Mouse (Mus musculus) neural tube, embryonic 14.5 days (tissue): ENCODE data around the gene Hist1h2bf. TPM values are rescaled to one million over a fixed set of nuclear protein-coding genes. Genes with fewer than 3 reads are reported as not detected.

Experiments used
- ATAC-seq: fragments of 200-750 bp; cut with Nextera tagmentation; 2 replicates; pipeline ENCODE4 v1.8.0; 2017; ENCODE audit warnings: low read depth, mild to moderate bottlenecking, moderate TSS enrichment, moderate library complexity
- H3K27ac ChIP-seq: fragments of 300-500 bp; sonication (generic); 2 replicates; pipeline ENCODE4 v1.5.1; 2014; ENCODE audit warnings: low read depth, mild to moderate bottlenecking, control low read depth, low read length, moderate library complexity, mixed read lengths
- H3K27me3 ChIP-seq: fragments of 300-500 bp; sonication (generic); 2 replicates; pipeline ENCODE4 v1.6.1; 2014; ENCODE audit warnings: low read length; ENCODE audit not compliant: control insufficient read depth, insufficient read depth
- H3K36me3 ChIP-seq: fragments of 300-500 bp; sonication (generic); 2 replicates; pipeline ENCODE4 v1.6.1; 2014; ENCODE audit warnings: low read length, mixed read lengths; ENCODE audit not compliant: control insufficient read depth, insufficient read depth
- H3K4me1 ChIP-seq: fragments of 300-500 bp; sonication (generic); 2 replicates; pipeline ENCODE4 v1.6.1; 2014; ENCODE audit warnings: low read length; ENCODE audit not compliant: control insufficient read depth, insufficient read depth
- H3K4me2 ChIP-seq: fragments of 300-500 bp; sonication (generic); 2 replicates; pipeline ENCODE4 v1.6.1; 2014; ENCODE audit warnings: mild to moderate bottlenecking, low read depth, low read length, control low read depth
- H3K4me3 ChIP-seq: fragments of 300-500 bp; sonication (generic); 2 replicates; pipeline ENCODE4 v1.5.1; 2014; ENCODE audit warnings: low read depth, low read length, control low read depth, mixed read lengths
- H3K9ac ChIP-seq: fragments of 300-500 bp; sonication (generic); replicated peaks from 2 replicates; pipeline ENCODE4 v1.6.1; 2014; ENCODE audit warnings: low read depth, mild to moderate bottlenecking, control low read depth, low read length, mixed read lengths
- H3K9me3 ChIP-seq: fragments of 300-500 bp; sonication (generic); 2 replicates; pipeline ENCODE4 v1.6.1; 2016; ENCODE audit warnings: low read length; ENCODE audit not compliant: control insufficient read depth
- WGBS: fragments of 180-500 bp; shearing (Covaris S2); extraction: QIAGEN DNeasy Blood & Tissue Kit; methylation state at CpG from one replicate; pipeline ENCODE4 v1.1.7; 2014; 5-methylcytosine and 5-hydroxymethylcytosine counted together
- polyA plus RNA-seq: library from polyadenylated mRNA; unstranded; fragments of >200 nt; fragmentation: Nextera tagmentation; extraction: Ambion mirVana; gene quantifications from 2 replicates; pipeline ENCODE4 v1.2.1, GENCODE M21; 2014

Gene Hist1h2bf
- polyA plus RNA-seq, 1 experiment from 2014 or later: not detected

- Histone ChIP-seq H3K36me3 (no peaks in the 10 kb centered on the region), H3K27ac (no peak overlapping the region)
- no peak for ATAC-seq
These were observed 35.8 kb upstream of the Hist1h2bf start for GRCm38 (mm10) chr13:23609844-23610243.

GRCm38 (mm10) chr13:23609209-23609608 lies 35.2 kb upstream of the Hist1h2bf start:
- Histone ChIP-seq H3K4me3 (no peak overlapping the region), H3K4me1 (no peaks in the 10 kb centered on the region), H3K27ac (no peak overlapping the region), H3K9me3 (no peaks in the 10 kb centered on the region), H3K9ac (no peak overlapping the region), H3K36me3 (no peaks in the 10 kb centered on the region), H3K4me2 (no peak overlapping the region), H3K27me3 (no peaks in the 10 kb centered on the region)
- 90% methylated on average over 4 of the region's 4 CpGs for WGBS
- ATAC-seq: no peak

More at GRCm38 (mm10) chr13:23609844-23610243, 35.8 kb upstream of the Hist1h2bf start:
- Histone ChIP-seq H3K4me2 (no peak overlapping the region), H3K9me3 (no peaks in the 10 kb centered on the region), H3K27me3 (no peaks in the 10 kb centered on the region), H3K9ac (no peak overlapping the region), H3K4me3 (no peak overlapping the region), H3K4me1 (no peaks in the 10 kb centered on the region)

- no peak for ATAC-seq
- Histone ChIP-seq H3K27ac (no peak overlapping the region), H3K4me1 (no peaks in the 10 kb centered on the region), H3K9me3 (no peaks in the 10 kb centered on the region), H3K36me3 (no peaks in the 10 kb centered on the region), H3K4me2 (no peak overlapping the region), H3K9ac (no peak overlapping the region), H3K4me3 (no peak overlapping the region), H3K27me3 (no peaks in the 10 kb centered on the region)
- WGBS: 92% methylated on average over 3 of the region's 3 CpGs
These were observed 31.1 kb upstream of the Hist1h2bf start for GRCm38 (mm10) chr13:23605052-23605451.

- Histone ChIP-seq H3K27me3 (no peaks in the 10 kb centered on the region), H3K9ac (no peak overlapping the region), H3K9me3 (no peaks in the 10 kb centered on the region), H3K4me1 (no peaks in the 10 kb centered on the region), H3K4me3 (no peak overlapping the region), H3K27ac (no peak overlapping the region), H3K4me2 (no peak overlapping the region), H3K36me3 (no peaks in the 10 kb centered on the region)
- 98% methylated on average over 3 of the region's 3 CpGs for WGBS
- ATAC-seq: no peak
These were observed 30.5 kb upstream of the Hist1h2bf start for GRCm38 (mm10) chr13:23604452-23604851.

- Histone ChIP-seq H3K4me3 (no peak overlapping the region), H3K36me3 (no peaks in the 10 kb centered on the region), H3K27me3 (no peaks in the 10 kb centered on the region), H3K27ac (no peak overlapping the region), H3K9me3 (no peaks in the 10 kb centered on the region), H3K4me2 (no peak overlapping the region), H3K4me1 (no peaks in the 10 kb centered on the region), H3K9ac (no peak overlapping the region)
- no peak for ATAC-seq
- 88% methylated on average over 7 of the region's 7 CpGs for WGBS
These were observed 29.2 kb upstream of the Hist1h2bf start for GRCm38 (mm10) chr13:23603182-23603699.

GRCm38 (mm10) chr13:23597957-23598356 lies 24.0 kb upstream of the Hist1h2bf start:
- no peaks in the 10 kb centered on the region for H3K4me1 ChIP-seq
- 10% methylated on average over 9 of the region's 9 CpGs for WGBS
- H3K27ac ChIP-seq: no peak overlapping the region
- ATAC-seq: peak; percentile 71; the same call in 1 of the 2 replicates
- no peaks in the 10 kb centered on the region for H3K9me3 ChIP-seq
- no peaks in the 10 kb centered on the region for H3K27me3 ChIP-seq
- no peak overlapping the region for H3K4me3 ChIP-seq
- H3K4me2 ChIP-seq: no peak overlapping the region
- H3K36me3 ChIP-seq: no peaks in the 10 kb centered on the region
- H3K9ac ChIP-seq: no peak overlapping the region

- ATAC-seq: no peak
- Histone ChIP-seq H3K9ac (no peak overlapping the region), H3K27me3 (no peaks in the 10 kb centered on the region), H3K36me3 (no peaks in the 10 kb centered on the region), H3K4me1 (no peaks in the 10 kb centered on the region), H3K27ac (no peak overlapping the region), H3K4me2 (no peak overlapping the region), H3K9me3 (no peaks in the 10 kb centered on the region), H3K4me3 (no peak overlapping the region)
- WGBS: 87% methylated on average over 7 of the region's 7 CpGs
These were observed 21.8 kb upstream of the Hist1h2bf start for GRCm38 (mm10) chr13:23595622-23596372.

GRCm38 (mm10) chr13:23595185-23595584 lies 21.2 kb upstream of the Hist1h2bf start:
- no peak for ATAC-seq
- Histone ChIP-seq H3K4me3 (no peak overlapping the region), H3K27ac (no peak overlapping the region), H3K4me1 (no peaks in the 10 kb centered on the region), H3K9me3 (no peaks in the 10 kb centered on the region), H3K36me3 (no peaks in the 10 kb centered on the region), H3K4me2 (no peak overlapping the region), H3K27me3 (no peaks in the 10 kb centered on the region), H3K9ac (no peak overlapping the region)
- WGBS: 86% methylated on average over 2 of the region's 2 CpGs

- no peak for ATAC-seq
- Histone ChIP-seq H3K4me3 (no peak overlapping the region), H3K27ac (no peak overlapping the region), H3K4me1 (no peaks in the 10 kb centered on the region), H3K27me3 (no peaks in the 10 kb centered on the region), H3K4me2 (no peak overlapping the region), H3K9me3 (no peaks in the 10 kb centered on the region), H3K36me3 (no peaks in the 10 kb centered on the region), H3K9ac (no peak overlapping the region)
- 87% methylated on average over 5 of the region's 5 CpGs for WGBS
These were observed 19.2 kb upstream of the Hist1h2bf start for GRCm38 (mm10) chr13:23593051-23593770.
